Mouse (Mus musculus) embryonic stem cell, embryonic (primary cell): ENCODE measurements around the gene Ak1.

Experiments
- CTCF ChIA-PET, 4 experiments: fragments of 300-600 bp in 2 of 4; fragments of 350-600 bp in 2 of 4; sonication (Branson Sonifier 250); formaldehyde crosslinking; loops; one replicate each; lab custom pipeline; 2022; ENCODE audit warnings: inconsistent platforms in 2 of 4; lab: Charles Lee
- POLR2A ChIA-PET, 4 experiments: fragments of 300-600 bp in 2 of 4; fragments of 350-600 bp in 2 of 4; sonication (Branson Sonifier 250); formaldehyde crosslinking; loops; one replicate each; lab custom pipeline; 2022; ENCODE audit warnings: antibody characterized with exemption in 4 of 4, inconsistent platforms in 1 of 4; lab: Charles Lee

The Ak1 gene

DNA sequence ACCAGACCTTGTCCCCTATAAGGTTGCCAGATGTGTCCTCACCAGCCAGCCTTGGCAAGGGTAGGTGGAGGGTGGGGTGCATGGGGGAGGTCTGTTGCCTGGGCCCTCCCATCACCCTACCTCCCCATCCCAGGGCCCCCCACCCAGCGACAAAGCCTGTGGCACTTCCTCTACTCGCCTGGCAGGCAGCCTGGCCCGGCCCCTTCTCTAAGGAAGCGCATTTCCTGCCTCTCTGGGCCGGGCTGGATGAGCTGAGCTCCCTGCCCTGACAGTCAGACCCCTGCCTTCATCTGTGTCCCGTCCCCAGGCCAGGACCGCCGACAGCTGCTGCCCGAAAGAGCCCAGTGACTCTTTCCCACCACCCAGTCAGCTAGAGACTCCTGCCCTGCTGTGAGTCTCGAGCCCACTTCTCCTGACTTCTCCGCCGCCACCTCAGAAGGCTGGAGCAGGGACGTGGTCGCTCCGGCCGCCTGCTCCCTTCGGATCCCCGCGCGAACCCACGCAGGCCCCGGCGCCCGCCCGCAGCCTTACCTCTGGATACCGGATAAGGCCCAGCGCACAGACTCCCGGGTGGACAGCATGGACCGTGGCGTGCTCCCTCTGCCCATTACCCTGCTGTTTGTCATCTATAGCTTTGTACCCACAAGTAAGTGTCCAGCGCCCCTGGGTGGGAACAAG is 25.0 kb downstream of the Ak1 start, which contains the start of gene Eng:
Gene Eng, plus strand, starts transcription at position 217 of the 678 bp plus-strand sequence.
- CTCF ChIA-PET: interaction anchor here (0.6 to 3.4 kb wide), 18 partner anchors 9 to 944 kb away, joined by 3 to 19 read pairs (median 6); partner anchors contain the start of gene Pip5kl1 (in 1 of the 4)
- POLR2A ChIA-PET: interaction anchor here (0.6 to 8.1 kb wide), 54 partner anchors 8 to 335 kb away, joined by 3 to 115 read pairs (median 5); partner anchors contain the start of genes 9430097D07Rik (in 1 of the 4), Dpm2 (in 1 of the 4), Lrsam1 (in 1 of the 4) and Pip5kl1 (in 1 of the 4)

DNA sequence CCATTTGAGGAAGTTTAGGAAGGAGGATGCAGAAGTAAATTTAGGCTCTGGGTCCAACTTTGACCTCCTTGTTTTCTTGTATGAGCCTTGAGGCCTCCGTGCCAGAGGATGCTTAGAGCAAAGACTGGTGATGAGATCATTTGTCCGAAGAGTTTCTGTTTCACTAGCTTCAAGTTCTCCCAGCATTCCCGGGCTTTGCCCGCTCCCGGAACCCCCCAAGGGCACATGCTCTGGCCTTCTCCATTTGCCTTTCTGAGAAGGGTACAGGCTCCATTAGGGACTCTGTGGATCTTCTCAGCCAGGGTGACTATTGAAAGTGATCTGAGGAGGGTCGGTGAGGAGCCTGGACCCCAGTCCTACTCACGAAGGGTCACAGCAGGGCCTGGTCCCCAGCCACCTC is 25.8 kb downstream of the Ak1 start:
- CTCF ChIA-PET: interaction anchor here (0.7 to 3.4 kb wide), 9 partner anchors 15 to 281 kb away, joined by 3 to 19 read pairs (median 6); no protein-coding TSS in a partner anchor
- POLR2A ChIA-PET: interaction anchor here in 3 of 4 experiments (0.7 to 8.1 kb wide), 36 partner anchors 8 to 335 kb away, joined by 3 to 115 read pairs (median 7); partner anchors contain the start of genes 9430097D07Rik (in 1 of the 3), Dpm2 (in 1 of the 3), Lrsam1 (in 1 of the 3) and Pip5kl1 (in 1 of the 3)

DNA sequence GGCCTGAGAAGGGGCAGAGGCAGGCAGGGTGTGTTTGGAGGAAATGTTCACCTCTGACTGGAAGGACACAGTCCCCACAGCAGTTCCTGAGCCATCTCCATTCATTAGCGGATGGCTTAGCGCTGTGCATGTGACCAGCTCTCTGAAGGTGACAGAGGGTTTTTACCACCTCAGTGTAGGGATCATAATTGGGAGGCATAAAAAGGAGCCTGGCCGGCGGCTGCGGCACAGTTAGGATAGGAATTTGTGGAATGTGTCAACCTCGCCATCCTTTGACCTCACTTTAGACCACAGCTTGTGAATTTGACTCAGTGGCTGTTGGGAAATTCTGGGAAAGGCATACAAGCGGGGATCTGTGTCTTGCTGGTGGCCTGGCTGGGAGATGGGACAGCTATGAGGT is 32.2 kb downstream of the Ak1 start:
- CTCF ChIA-PET: interaction anchor here in 1 of 4 experiments (1.1 to 2.4 kb wide), 4 partner anchors 9 to 259 kb away, joined by 3 to 10 read pairs (median 3); no protein-coding TSS in a partner anchor
- POLR2A ChIA-PET: interaction anchor here (0.7 to 4.6 kb wide), 32 partner anchors 8 to 103 kb away, joined by 3 to 29 read pairs (median 3); partner anchors contain the start of genes Eng (in 1 of the 4), St6galnac4 (in 1 of the 4) and Tor2a (in 1 of the 4)

DNA sequence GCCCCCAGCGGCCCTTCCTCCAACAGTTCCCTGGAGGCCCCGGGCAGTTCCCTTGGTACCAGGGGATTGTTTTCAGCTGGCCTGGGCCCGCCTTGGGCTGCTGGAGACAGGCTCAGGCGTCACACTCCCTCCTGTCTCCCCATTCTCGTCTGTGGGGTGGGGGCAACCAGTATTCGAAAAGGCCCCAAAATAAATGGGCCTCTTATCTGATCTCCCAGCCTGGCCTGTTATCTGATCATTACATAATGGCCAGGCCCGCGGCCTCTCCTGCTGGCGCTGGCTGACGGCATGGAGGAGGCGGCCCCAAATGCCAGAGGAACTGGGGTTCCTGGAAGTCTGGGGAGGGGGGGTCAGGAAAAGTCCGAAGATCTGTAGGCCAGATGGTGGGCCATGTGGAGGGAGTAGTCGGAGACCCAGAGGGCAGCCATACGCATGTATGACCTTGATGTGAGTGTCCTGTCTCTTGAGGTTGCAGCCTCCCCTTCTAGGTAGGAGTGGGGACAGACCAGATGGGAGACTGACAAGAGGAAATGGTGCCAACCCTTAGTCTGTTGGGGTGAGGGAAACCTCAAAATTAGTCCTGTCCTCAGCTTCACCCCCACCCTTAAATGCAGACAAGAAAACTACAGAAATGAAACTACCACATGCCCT is 33.3 kb downstream of the Ak1 start:
- CTCF ChIA-PET: interaction anchor here in 3 of 4 experiments (0.7 to 1.4 kb wide), 10 partner anchors 10 to 258 kb away, joined by 3 to 12 read pairs (median 3); partner anchors contain the start of gene Cfap157 (in 1 of the 3)
- POLR2A ChIA-PET: interaction anchor here in 3 of 4 experiments (0.6 to 8.7 kb wide), 19 partner anchors 9 to 164 kb away, joined by 3 to 54 read pairs (median 4); partner anchors contain the start of gene Eng (in 2 of the 3)

GRCm38 (mm10) chr2:32655394-32655744 is 33.8 kb downstream of the Ak1 start:
- ChIA-PET CTCF (interaction anchor here in 2 of 4 experiments (0.8 to 1.4 kb wide), 4 partner anchors 23 to 38 kb away, joined by 3 to 4 read pairs (median 3); no protein-coding TSS in a partner anchor), POLR2A (interaction anchor here in 2 of 4 experiments (0.6 to 8.7 kb wide), 13 partner anchors 9 to 187 kb away, joined by 3 to 54 read pairs (median 4); partner anchors contain the start of gene Eng (in 2 of the 2))

GRCm38 (mm10) chr2:32655826-32656225 is 34.3 kb downstream of the Ak1 start:
- ChIA-PET POLR2A (interaction anchor here in 2 of 4 experiments (0.6 to 8.7 kb wide), 11 partner anchors 10 to 187 kb away, joined by 3 to 54 read pairs (median 4); partner anchors contain the start of gene Eng (in 2 of the 2)), CTCF (interaction anchor here in 2 of 4 experiments (0.5 to 1.4 kb wide), 5 partner anchors 24 to 38 kb away, joined by 3 to 4 read pairs (median 3); no protein-coding TSS in a partner anchor)

DNA sequence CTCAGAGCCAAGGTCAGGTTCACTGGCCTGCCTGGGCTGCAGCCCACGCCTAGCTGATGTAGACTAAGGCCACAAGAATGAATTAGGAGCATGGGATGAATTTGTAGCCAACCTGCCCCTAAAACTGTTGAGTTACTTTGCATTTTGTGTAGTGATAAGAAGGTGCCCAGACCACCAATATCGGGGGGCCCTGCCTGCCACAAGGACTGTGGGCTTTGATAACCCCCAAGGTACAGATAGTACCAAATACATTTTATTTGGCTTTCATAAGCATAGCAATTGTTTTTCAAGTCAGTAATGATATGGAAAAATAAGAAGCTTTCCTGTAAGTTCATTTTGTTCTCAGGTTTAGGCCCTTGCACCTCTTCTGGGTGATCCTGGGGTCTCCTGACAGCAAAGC is 37.3 kb downstream of the Ak1 start:
- ChIA-PET CTCF (interaction anchor here in 1 of 4 experiments (1.3 kb wide), 1 partner anchor 30 kb away, joined by 5 read pairs; no protein-coding TSS in a partner anchor), POLR2A (interaction anchor here in 3 of 4 experiments (1.0 to 8.7 kb wide), 14 partner anchors 9 to 78 kb away, joined by 3 to 54 read pairs (median 4); partner anchors contain the start of gene Eng (in 3 of the 3))

DNA sequence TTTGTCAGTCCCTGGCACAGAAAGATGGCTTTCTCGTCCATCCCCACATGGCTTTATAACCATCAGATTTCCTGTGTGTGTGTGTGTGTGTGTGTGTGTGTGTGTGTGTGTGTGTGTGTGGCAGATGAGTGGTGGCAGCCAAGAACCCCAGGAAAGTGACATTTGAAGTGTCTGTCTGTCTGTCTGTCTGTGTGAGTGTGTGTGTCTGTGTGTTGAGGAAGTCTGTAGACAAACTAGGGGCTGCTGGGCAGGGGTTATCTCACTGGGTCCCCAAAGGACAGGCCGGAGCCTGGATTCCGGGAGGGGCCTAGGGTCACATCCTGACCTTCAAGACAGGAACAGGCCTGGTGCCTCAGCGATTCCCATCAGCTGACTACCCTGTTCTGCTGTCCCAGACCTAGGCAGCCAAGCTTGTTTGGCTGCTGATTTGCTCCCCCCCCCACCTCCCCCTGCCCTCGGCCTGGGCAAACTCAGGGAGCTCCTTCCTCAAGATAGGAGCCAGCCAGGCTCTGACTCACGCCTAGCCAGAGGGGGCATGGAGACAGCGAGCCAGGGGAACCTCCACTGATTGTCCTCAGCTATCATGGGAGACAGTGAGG is 40.0 kb downstream of the Ak1 start:
- ChIA-PET POLR2A (interaction anchor here in 3 of 4 experiments (0.6 to 8.7 kb wide), 33 partner anchors 8 to 377 kb away, joined by 3 to 54 read pairs (median 4); partner anchors contain the start of genes Eng (in 3 of the 3), Dpm2 (in 1 of the 3) and Tor2a (in 1 of the 3)), CTCF (interaction anchor here in 3 of 4 experiments (0.6 to 2.7 kb wide), 11 partner anchors 11 to 1073 kb away, joined by 3 to 14 read pairs (median 3); no protein-coding TSS in a partner anchor)

DNA sequence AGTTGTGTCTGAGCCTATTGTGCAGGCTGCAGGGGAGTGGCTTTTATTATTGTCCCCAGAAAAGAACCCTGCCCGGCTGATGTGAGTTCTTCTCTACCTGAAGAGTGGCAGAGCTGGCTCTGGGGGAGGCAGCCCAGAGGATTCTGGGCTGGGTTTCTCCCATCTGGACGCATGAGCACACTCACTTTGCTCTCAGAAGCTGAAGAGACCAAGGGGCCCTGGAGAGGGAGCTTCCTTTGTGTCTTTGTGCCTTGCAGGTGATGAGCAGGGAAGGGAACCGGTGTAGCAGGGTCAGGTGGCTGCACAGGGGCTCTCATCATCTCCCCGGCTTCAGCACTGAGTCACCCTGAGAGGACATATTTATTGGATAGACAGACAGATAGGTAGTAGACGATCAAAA is 40.7 kb downstream of the Ak1 start:
- POLR2A ChIA-PET: interaction anchor here in 3 of 4 experiments (0.6 to 8.7 kb wide), 29 partner anchors 9 to 378 kb away, joined by 3 to 54 read pairs (median 4); partner anchors contain the start of genes Eng (in 3 of the 3) and Tor2a (in 1 of the 3)
- CTCF ChIA-PET: interaction anchor here in 3 of 4 experiments (0.6 to 2.7 kb wide), 10 partner anchors 10 to 1072 kb away, joined by 3 to 14 read pairs (median 4); no protein-coding TSS in a partner anchor

GRCm38 (mm10) chr2:32665345-32665744 is 43.8 kb downstream of the Ak1 start:
- CTCF ChIA-PET: interaction anchor here in 2 of 4 experiments (0.9 to 2.2 kb wide), 3 partner anchors 12 to 43 kb away, joined by 3 to 6 read pairs (median 4); no protein-coding TSS in a partner anchor
- POLR2A ChIA-PET: interaction anchor here in 3 of 4 experiments (0.6 to 2.4 kb wide), 11 partner anchors 11 to 40 kb away, joined by 3 to 12 read pairs (median 4); partner anchors contain the start of gene Eng (in 1 of the 3)

- CTCF ChIA-PET: interaction anchor here in 3 of 4 experiments (0.5 to 2.2 kb wide), 9 partner anchors 11 to 276 kb away, joined by 3 to 12 read pairs (median 6); no protein-coding TSS in a partner anchor
- POLR2A ChIA-PET: interaction anchor here (0.5 to 1.8 kb wide), 15 partner anchors 11 to 1157 kb away, joined by 3 to 7 read pairs (median 4); partner anchors contain the start of genes Dpm2 (in 1 of the 4) and Eng (in 1 of the 4)
These were observed 44.3 kb downstream of the Ak1 start for GRCm38 (mm10) chr2:32665853-32666252.

GRCm38 (mm10) chr2:32667775-32668174 is 46.2 kb downstream of the Ak1 start:
- CTCF ChIA-PET: interaction anchor here in 3 of 4 experiments (0.7 to 1.6 kb wide), 10 partner anchors 9 to 59 kb away, joined by 3 to 10 read pairs (median 4); no protein-coding TSS in a partner anchor
- POLR2A ChIA-PET: interaction anchor here in 3 of 4 experiments (0.6 to 2.2 kb wide), 30 partner anchors 9 to 294 kb away, joined by 3 to 13 read pairs (median 4); partner anchors contain the start of genes 9430097D07Rik (in 1 of the 3), Dpm2 (in 1 of the 3), Eng (in 1 of the 3) and Fpgs (in 1 of the 3)

- POLR2A ChIA-PET: interaction anchor here in 3 of 4 experiments (0.6 to 2.2 kb wide), 30 partner anchors 9 to 293 kb away, joined by 3 to 13 read pairs (median 4); partner anchors contain the start of genes 9430097D07Rik (in 1 of the 3), Dpm2 (in 1 of the 3), Eng (in 1 of the 3) and Fpgs (in 1 of the 3)
These were observed 46.6 kb downstream of the Ak1 start for GRCm38 (mm10) chr2:32668176-32668575.

GRCm38 (mm10) chr2:32669876-32670275 is 48.3 kb downstream of the Ak1 start:
- ChIA-PET POLR2A (interaction anchor here in 1 of 4 experiments (0.6 kb wide), 1 partner anchor 29 kb away, joined by 4 read pairs; no protein-coding TSS in a partner anchor), CTCF (no interaction called here)

More at GRCm38 (mm10) chr2:32668176-32668575, 46.6 kb downstream of the Ak1 start:
- CTCF ChIA-PET: interaction anchor here in 3 of 4 experiments (0.6 to 1.6 kb wide), 11 partner anchors 8 to 839 kb away, joined by 3 to 10 read pairs (median 4); no protein-coding TSS in a partner anchor

- ChIA-PET POLR2A (interaction anchor here in 3 of 4 experiments (0.7 to 3.7 kb wide), 8 partner anchors 8 to 36 kb away, joined by 3 to 21 read pairs (median 6); no protein-coding TSS in a partner anchor), CTCF (interaction anchor here in 1 of 4 experiments (0.7 kb wide), 1 partner anchor 11 kb away, joined by 4 read pairs; no protein-coding TSS in a partner anchor)
These were observed 49.6 kb downstream of the Ak1 start for GRCm38 (mm10) chr2:32671147-32671546.
